ENCODE assay signal across 28 mouse cellular contexts in the genomic region with DNA sequence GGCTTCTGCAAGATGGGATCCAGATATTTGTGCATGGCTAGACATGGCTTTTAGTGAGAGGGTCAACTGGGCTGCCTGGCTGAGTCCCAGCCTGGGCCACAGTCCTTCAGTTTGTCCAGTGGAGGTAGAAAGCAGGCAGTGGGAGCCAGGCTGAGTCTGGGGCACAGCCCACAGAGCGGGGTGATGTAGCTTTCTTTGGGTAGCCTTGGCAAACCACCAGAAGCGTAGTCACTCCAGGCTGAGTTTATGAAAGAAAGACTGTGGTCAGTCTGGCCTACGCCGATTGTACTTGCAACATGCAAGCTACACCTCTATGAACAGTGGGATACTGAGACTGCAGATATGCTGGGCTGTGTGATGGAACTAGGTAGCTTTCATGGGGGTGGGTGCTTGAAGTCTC.
"Had no signal": no experiment of that assay in that cellular context is flagged by ENCODE, and none has a peak within 500 bp of the region (broad histone marks: within the 10 kb centered on the region; RNA-seq: fewer than 3 reads in every experiment).

No protein-coding gene starts in this region.

- DNase-seq: gastrocnemius, postnatal 14 days; gastrocnemius, postnatal 36 days; heart, adult 11 months; heart, adult 2 months; heart, postnatal 14 days; heart, postnatal 4 days; kidney, adult 18-20 months; kidney, adult 8-10 months; kidney, postnatal 10 days; kidney, postnatal 25 days; kidney, postnatal 4 days; layer of hippocampus, adult 9-11 months; layer of hippocampus, postnatal 36 days; lung, adult 18-20 months had no signal

- ATAC-seq: hindbrain, embryonic 16.5 days; inflammation-experienced regulatory T-cells, adult 6 months; intestine, embryonic 15.5 days; intestine, postnatal 0 days; liver, embryonic 12.5 days had no signal

- H3K4me3 ChIP-seq: heart, adult 2 months; heart, embryonic 13.5 days; heart, embryonic 15.5 days; hindbrain, embryonic 10.5 days; hindbrain, embryonic 12.5 days; intestine, embryonic 15.5 days; left cerebral cortex, adult 2 months; limb, embryonic 13.5 days; limb, embryonic 15.5 days; liver, embryonic 12.5 days had no signal

- H3K27me3 ChIP-seq: heart, embryonic 15.5 days; hindbrain, embryonic 12.5 days; intestine, embryonic 15.5 days; limb, embryonic 15.5 days; liver, embryonic 12.5 days had no signal

- H3K27ac ChIP-seq: heart, adult 2 months; heart, embryonic 13.5 days; heart, embryonic 15.5 days; hindbrain, embryonic 10.5 days; hindbrain, embryonic 12.5 days; hindbrain, embryonic 14.5 days; intestine, embryonic 15.5 days; left cerebral cortex, adult 2 months; limb, embryonic 13.5 days; limb, embryonic 15.5 days; liver, embryonic 12.5 days; liver, embryonic 14.5 days had no signal

- H3K4me1 ChIP-seq: heart, embryonic 13.5 days; hindbrain, embryonic 10.5 days; intestine, embryonic 15.5 days; limb, embryonic 13.5 days; limb, embryonic 15.5 days; liver, embryonic 12.5 days had no signal
